Mouse (Mus musculus) layer of hippocampus, adult 2 months (tissue): ENCODE data around the gene Gng13. TPM values are rescaled to one million over a fixed set of nuclear protein-coding genes. Genes with fewer than 3 reads are reported as not detected.

Experiments used
- DNase-seq, 2 experiments: peaks; one replicate each; pipeline ENCODE4 v3.0.0; 2022; ENCODE audit warnings: low spot score in 2 of 2
- H3K27ac ChIP-seq: fragments of 200-600 bp; 2 replicates; pipeline ENCODE4 v1.8.1; 2022
- H3K4me3 ChIP-seq: fragments of 200-600 bp; 2 replicates; pipeline ENCODE4 v1.8.1; 2022; ENCODE audit warnings: mild to moderate bottlenecking
- CTCF ChIP-seq: fragments of 200-600 bp; conservative IDR thresholded peaks from 2 replicates; pipeline ENCODE4 v1.8.1; 2022; ENCODE audit warnings: antibody characterized with exemption, mild to moderate bottlenecking, moderate library complexity
- microRNA-seq, 2 experiments: library from miRNA; unstranded; fragments of <30 nt; microRNA quantifications; one replicate each; pipeline ENCODE4 v1.2.0; 2021
- total RNA-seq, 2 experiments: library from RNA; stranded (reverse); gene quantifications; 2 replicates each; pipeline ENCODE4 v1.2.3; 2021

The Gng13 gene
- total RNA-seq, 2 experiments from 2014 or later: 106 to 122 TPM

DNA sequence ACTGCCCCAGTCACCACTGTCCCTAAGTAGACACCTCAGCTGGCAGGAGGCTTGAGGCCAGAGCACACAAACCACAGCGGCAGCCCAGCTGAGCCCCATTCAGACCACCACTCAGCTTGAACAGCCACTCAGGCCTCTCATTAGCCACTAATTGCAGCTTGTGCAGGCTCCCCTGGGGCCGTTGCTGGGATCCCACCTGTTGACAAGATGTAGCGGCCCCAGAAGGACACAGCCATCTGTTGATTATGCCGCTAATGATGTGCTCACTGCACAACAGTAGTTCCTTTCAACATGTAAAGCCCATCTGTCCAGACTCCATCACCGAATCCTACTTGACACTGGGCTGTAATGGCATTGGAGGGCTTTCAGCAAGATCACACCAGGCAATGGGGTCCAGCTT lies 48.9 kb downstream of the Gng13 start:
- DNase-seq: no peak
- TF ChIP-seq CTCF: no peak
- Histone ChIP-seq H3K4me3 (no peak overlapping the region), H3K27ac (no peak overlapping the region)

Small RNA genes within 50 kb of the gene (microRNA-seq; reads per million reads assigned to microRNA genes)
- 0 reads per million in 2 experiments for gene Gm25083

Other genes starting within 250 kb of the Gng13 start
- under 1 TPM in 1 of 2 experiments, not detected in 1; 0.15 TPM for gene Sstr5, start 219.9 kb upstream of the Gng13 start, total RNA-seq
- 10 to 100 TPM; 47.7 to 55.7 TPM for gene Sox8, start 146.5 kb upstream of the Gng13 start, total RNA-seq
- 10 to 100 TPM; 25.5 to 31.2 TPM for gene Lmf1, start 138.1 kb upstream of the Gng13 start, total RNA-seq
- gene Chtf18, start 10.2 kb downstream of the Gng13 start, total RNA-seq: 1 to 10 TPM; 1.2 to 1.8 TPM
- gene Rpusd1, start 10.5 kb downstream of the Gng13 start, total RNA-seq: 10 to 100 TPM; 54.5 to 56.9 TPM
- gene Mslnl, start 18.9 kb downstream of the Gng13 start, total RNA-seq: not detected
- gene Msln, start 37.2 kb downstream of the Gng13 start, total RNA-seq: under 1 TPM; 0.51 to 0.69 TPM
- gene Narfl, start 56.6 kb downstream of the Gng13 start, total RNA-seq: 10 to 100 TPM; 37.4 to 39.8 TPM
- 100 to 1,000 TPM; 116 to 117 TPM for gene Haghl, start 68.5 kb downstream of the Gng13 start, total RNA-seq
- gene Ccdc78, start 69.4 kb downstream of the Gng13 start, total RNA-seq: under 1 TPM; 0.49 to 0.51 TPM
- 10 to 100 TPM; 83.0 to 89.3 TPM for gene Fam173a, start 75.7 kb downstream of the Gng13 start, total RNA-seq
- 1 to 10 TPM; 1.4 to 1.9 TPM for gene AC134908.4, start 78.5 kb downstream of the Gng13 start, total RNA-seq
- gene Metrn, start 80.0 kb downstream of the Gng13 start, total RNA-seq: 10 to 100 TPM; 76.9 to 80.3 TPM
- gene Fbxl16, start 91.9 kb downstream of the Gng13 start, total RNA-seq: 100 to 1,000 TPM; 680 to 699 TPM
- gene Wdr24, start 106.5 kb downstream of the Gng13 start, total RNA-seq: 10 to 100 TPM; 27.9 to 28.9 TPM
- gene Jmjd8, start 111.7 kb downstream of the Gng13 start, total RNA-seq: 10 to 100 TPM; 58.0 to 61.1 TPM
- gene Stub1, start 116.2 kb downstream of the Gng13 start, total RNA-seq: 100 to 1,000 TPM; 164 to 175 TPM
- 10 to 100 TPM; 43.0 to 44.8 TPM for gene Rhbdl1, start 120.1 kb downstream of the Gng13 start, total RNA-seq
- 10 to 100 TPM; 30.0 to 33.9 TPM for gene Gm20683, start 124.6 kb downstream of the Gng13 start, total RNA-seq
- 100 to 1,000 TPM in 1 of 2 experiments, 10 to 100 TPM in 1; 95.9 to 107 TPM for gene Rhot2, start 127.7 kb downstream of the Gng13 start, total RNA-seq
- 10 to 100 TPM; 21.7 to 24.6 TPM for gene Wdr90, start 144.3 kb downstream of the Gng13 start, total RNA-seq
- gene Mcrip2, start 151.6 kb downstream of the Gng13 start, total RNA-seq: 10 to 100 TPM; 20.9 to 21.6 TPM
- 10 to 100 TPM; 39.0 to 39.9 TPM for gene Mettl26, start 157.9 kb downstream of the Gng13 start, total RNA-seq
- 1 to 10 TPM; 1.7 to 2.8 TPM for gene Wfikkn1, start 163.7 kb downstream of the Gng13 start, total RNA-seq
- 10 to 100 TPM; 50.1 to 51.1 TPM for gene Rab40c, start 202.6 kb downstream of the Gng13 start, total RNA-seq
- 100 to 1,000 TPM; 120 TPM for gene Pigq, start 227.8 kb downstream of the Gng13 start, total RNA-seq
- gene Nhlrc4, start 227.8 kb downstream of the Gng13 start, total RNA-seq: 1 to 10 TPM; 1.3 to 1.5 TPM
- under 1 TPM; 0.41 to 0.64 TPM for gene A930017K11Rik, start 235.4 kb downstream of the Gng13 start, total RNA-seq